Mouse (Mus musculus) embryonic fibroblast, embryonic 13.5 days (primary cell): Measurements from ENCODE around the gene Golm1.

Source experiments
- CTCF ChIP-seq: IDR thresholded peaks from 2 replicates; pipeline ENCODE4 v1.5.1; 2011; ENCODE audit warnings: mild to moderate bottlenecking, control low read depth, low read length, moderate library complexity, borderline replicate concordance; ENCODE audit not compliant: insufficient read depth
- POLR2A ChIP-seq: IDR thresholded peaks from 2 replicates; pipeline ENCODE4 v1.6.1; 2011; ENCODE audit warnings: low read depth, mild to moderate bottlenecking, control low read depth, low read length, moderate library complexity

- TF ChIP-seq CTCF (no peak), POLR2A (no peak)
These were observed 20.2 kb upstream of the Golm1 start for GRCm38 (mm10) chr13:59695781-59696180.
